Mouse (Mus musculus) limb, embryonic 11.5 days (tissue): ENCODE results near the gene Tapt1. TPM values are rescaled to one million over a fixed set of nuclear protein-coding genes. Genes with fewer than 3 reads are reported as not detected.

Source experiments
- ATAC-seq: fragments of 200-750 bp; cut with Nextera tagmentation; 2 replicates; pipeline ENCODE4 v1.8.0; 2017; ENCODE audit warnings: low read depth; ENCODE audit not compliant: insufficient number of reproducible peaks, low FRiP score, low TSS enrichment
- DNase-seq: peaks from one replicate; pipeline ENCODE4 v3.0.0-alpha.2; 2015; ENCODE audit warnings: low spot score
- H3K27ac ChIP-seq: fragments of 300-500 bp; sonication (generic); replicated peaks from 2 replicates; pipeline ENCODE4 v1.5.1; 2014; ENCODE audit warnings: low read depth, mild to moderate bottlenecking, low read length
- H3K27me3 ChIP-seq: fragments of 300-500 bp; sonication (generic); 2 replicates; pipeline ENCODE4 v1.6.1; 2014; ENCODE audit warnings: mild to moderate bottlenecking, low read length, mixed read lengths; ENCODE audit not compliant: control insufficient read depth, insufficient read depth
- H3K36me3 ChIP-seq: fragments of 300-500 bp; sonication (generic); 2 replicates; pipeline ENCODE4 v1.6.1; 2014; ENCODE audit warnings: mild to moderate bottlenecking, low read length, moderate library complexity, mixed read lengths; ENCODE audit not compliant: control insufficient read depth, insufficient read depth
- H3K4me1 ChIP-seq: fragments of 300-500 bp; sonication (generic); 2 replicates; pipeline ENCODE4 v1.6.1; 2014; ENCODE audit warnings: low read length, mixed read lengths; ENCODE audit not compliant: control insufficient read depth, insufficient read depth
- H3K4me2 ChIP-seq: fragments of 300-500 bp; sonication (generic); 2 replicates; pipeline ENCODE4 v1.6.1; 2014; ENCODE audit warnings: low read depth, mild to moderate bottlenecking, moderate library complexity; ENCODE audit not compliant: severe bottlenecking
- H3K4me3 ChIP-seq: fragments of 300-500 bp; sonication (generic); 2 replicates; pipeline ENCODE4 v1.5.1; 2014; ENCODE audit warnings: low read depth, low read length
- H3K9ac ChIP-seq: fragments of 300-500 bp; sonication (generic); 2 replicates; pipeline ENCODE4 v1.6.1; 2014; ENCODE audit warnings: mild to moderate bottlenecking, low read length
- H3K9me3 ChIP-seq: fragments of 300-500 bp; sonication (generic); 2 replicates; pipeline ENCODE4 v1.6.1; 2016; ENCODE audit warnings: low read length; ENCODE audit not compliant: control insufficient read depth
- WGBS: fragments of 180-500 bp; shearing (Covaris S2); extraction: QIAGEN DNeasy Blood & Tissue Kit; methylation state at CpG from one replicate; pipeline ENCODE4 v1.1.7; 2014; 5-methylcytosine and 5-hydroxymethylcytosine counted together
- polyA plus RNA-seq: library from polyadenylated mRNA; unstranded; fragments of >200 nt; fragmentation: Nextera tagmentation; extraction: Ambion mirVana; gene quantifications from 2 replicates; pipeline ENCODE4 v1.2.1, GENCODE M21; 2014

Tapt1 gene
- polyA plus RNA-seq, 1 experiment from 2014 or later, result 36.1 TPM

DNA sequence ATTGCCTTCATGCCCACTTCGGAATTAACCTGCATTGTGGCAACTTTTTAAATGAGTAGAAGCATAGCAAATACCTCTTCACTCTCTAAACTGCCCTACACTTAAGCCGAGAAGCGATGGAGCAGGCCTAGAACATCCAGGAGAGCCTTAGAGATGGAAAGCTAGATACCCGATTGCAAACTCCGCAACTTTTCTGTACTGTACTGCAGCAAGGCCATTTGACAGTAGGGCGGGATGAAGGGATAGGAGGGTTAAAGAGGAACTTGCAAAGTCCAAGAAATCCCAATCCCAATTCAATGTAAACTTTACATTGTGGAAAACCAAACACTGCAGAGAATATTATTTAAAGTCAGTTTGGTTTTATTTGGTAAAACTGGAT, 1.0 kb upstream of the Tapt1 start:
- no peak for DNase-seq
- peak overlapping the region; percentile 81 for H3K4me2 ChIP-seq
- no peaks in the 10 kb centered on the region for H3K27me3 ChIP-seq
- H3K4me1 ChIP-seq, result peaks cover 9% of the 10 kb centered on the region; the same call in 1 of the 2 replicates
- WGBS, result 9% methylated on average over 6 of the region's 6 CpGs
- H3K36me3 ChIP-seq, result no peaks in the 10 kb centered on the region
- H3K4me3 ChIP-seq, result peak overlapping the region; percentile 87
- no peak overlapping the region for H3K27ac ChIP-seq
- ATAC-seq, result no peak
- H3K9me3 ChIP-seq, result no peaks in the 10 kb centered on the region
- peak overlapping the region; percentile 97 for H3K9ac ChIP-seq

DNA sequence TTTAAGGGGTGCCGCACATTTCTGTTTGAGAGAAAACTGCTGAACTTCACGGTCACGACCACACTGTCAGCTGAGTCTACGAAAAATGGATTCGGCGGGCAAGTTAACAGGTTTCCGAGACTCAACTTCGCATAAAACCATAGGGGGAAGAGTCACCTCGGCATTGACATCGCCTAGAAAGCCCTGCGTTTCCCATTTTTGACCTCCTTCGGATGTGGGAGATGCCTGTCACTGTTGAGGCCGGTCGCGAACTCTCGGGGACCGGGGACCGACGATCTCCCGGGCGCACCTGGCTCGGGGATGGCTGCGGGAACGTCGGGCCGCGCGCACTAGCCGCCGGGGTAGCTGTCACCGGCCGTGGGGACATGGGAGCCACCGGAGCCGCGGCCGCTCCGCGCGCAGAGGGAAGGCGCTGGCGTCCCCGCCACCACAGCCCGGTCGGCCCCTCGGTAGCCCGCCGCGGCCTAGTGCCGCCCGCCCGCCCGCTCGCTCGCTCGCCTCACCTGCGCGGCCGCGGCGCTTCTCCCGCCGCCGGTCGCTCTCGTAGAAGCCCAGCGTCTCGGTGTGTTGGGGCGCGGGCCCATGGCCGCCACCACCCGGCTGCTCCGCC, 410 bp downstream of the Tapt1 start:
- under 1% methylated on average over 36 of the region's 72 CpGs for WGBS
- Histone ChIP-seq H3K9me3 (no peaks in the 10 kb centered on the region), H3K4me3 (peak overlapping the region; percentile 87), H3K27ac (peak overlapping the region; percentile 86), H3K36me3 (no peaks in the 10 kb centered on the region), H3K27me3 (no peaks in the 10 kb centered on the region), H3K9ac (peak overlapping the region; percentile 97), H3K4me1 (peaks cover 9% of the 10 kb centered on the region; the same call in 1 of the 2 replicates), H3K4me2 (peak overlapping the region; percentile 81)
- DNase-seq (peak; percentile 56), ATAC-seq (peak; percentile 78)

DNA sequence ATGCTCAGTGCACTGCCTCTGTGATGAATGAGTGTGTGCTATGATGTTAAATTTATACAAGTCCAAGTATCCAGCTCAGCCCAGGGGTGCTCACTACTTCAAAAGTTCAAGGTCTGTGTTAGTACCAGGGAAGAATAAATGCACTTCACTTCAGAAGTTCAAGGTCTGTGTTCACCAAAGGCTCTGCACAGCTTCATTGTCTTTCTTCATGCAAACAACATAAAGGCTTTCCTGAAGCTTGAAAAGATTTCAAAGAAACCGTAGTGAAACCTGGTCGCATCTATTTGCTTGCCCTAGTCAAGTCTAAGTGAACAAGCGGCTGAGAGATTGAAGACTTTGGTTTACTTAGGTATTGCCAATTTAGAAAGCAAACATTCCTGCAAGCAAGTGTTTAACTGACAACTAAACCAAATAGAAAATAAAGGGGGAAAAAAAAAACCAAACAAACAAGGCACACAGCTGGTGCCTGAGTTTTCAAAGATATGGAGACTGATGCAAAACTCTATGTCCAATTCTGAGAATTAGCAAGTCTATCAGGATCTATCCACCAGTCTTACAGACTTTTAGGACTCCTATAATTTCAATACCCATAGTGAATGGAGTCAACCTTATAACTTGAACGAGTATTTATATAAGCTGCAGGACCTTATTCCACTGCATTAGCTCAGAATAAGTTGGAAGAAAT, 1.4 kb downstream of the Tapt1 start:
- Histone ChIP-seq H3K9me3 (no peaks in the 10 kb centered on the region), H3K4me1 (peaks cover 9% of the 10 kb centered on the region; the same call in 1 of the 2 replicates), H3K4me3 (peak overlapping the region; percentile 87), H3K27ac (no peak overlapping the region), H3K9ac (no peak overlapping the region; the same call in 1 of the 2 replicates), H3K27me3 (no peaks in the 10 kb centered on the region), H3K4me2 (peak overlapping the region; percentile 81), H3K36me3 (no peaks in the 10 kb centered on the region)
- WGBS, result 87% methylated on average over 4 of the region's 4 CpGs
- DNase-seq (no peak), ATAC-seq (no peak)

DNA sequence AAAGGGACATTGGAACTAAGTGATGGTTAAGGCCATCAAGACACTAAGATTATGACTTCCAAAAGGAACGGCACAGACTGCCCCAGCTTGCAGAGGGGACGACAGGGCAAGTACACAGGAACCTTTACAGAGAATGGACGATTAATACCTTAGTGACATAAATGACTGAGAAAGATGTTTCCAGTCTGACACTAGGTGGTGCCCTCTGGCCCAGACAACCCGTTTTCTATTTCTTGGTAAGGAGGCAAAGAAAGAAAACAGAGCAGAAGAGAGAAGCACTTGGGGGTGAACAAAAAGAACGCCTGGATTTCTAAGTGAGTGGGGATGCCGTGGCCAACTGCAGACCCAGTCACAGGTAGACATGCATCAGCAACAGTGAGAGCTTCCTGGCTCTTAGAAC, 2.2 kb downstream of the Tapt1 start:
- Histone ChIP-seq H3K27me3 (no peaks in the 10 kb centered on the region), H3K9me3 (no peaks in the 10 kb centered on the region), H3K4me2 (peak overlapping the region; percentile 17; the same call in 1 of the 2 replicates), H3K36me3 (no peaks in the 10 kb centered on the region), H3K27ac (no peak overlapping the region), H3K9ac (peak overlapping the region; percentile 19; the same call in 1 of the 2 replicates), H3K4me1 (peaks cover 9% of the 10 kb centered on the region; the same call in 1 of the 2 replicates), H3K4me3 (no peak overlapping the region)
- ATAC-seq (no peak), DNase-seq (peak; percentile 45)
- 27% methylated on average over 6 of the region's 6 CpGs for WGBS

DNA sequence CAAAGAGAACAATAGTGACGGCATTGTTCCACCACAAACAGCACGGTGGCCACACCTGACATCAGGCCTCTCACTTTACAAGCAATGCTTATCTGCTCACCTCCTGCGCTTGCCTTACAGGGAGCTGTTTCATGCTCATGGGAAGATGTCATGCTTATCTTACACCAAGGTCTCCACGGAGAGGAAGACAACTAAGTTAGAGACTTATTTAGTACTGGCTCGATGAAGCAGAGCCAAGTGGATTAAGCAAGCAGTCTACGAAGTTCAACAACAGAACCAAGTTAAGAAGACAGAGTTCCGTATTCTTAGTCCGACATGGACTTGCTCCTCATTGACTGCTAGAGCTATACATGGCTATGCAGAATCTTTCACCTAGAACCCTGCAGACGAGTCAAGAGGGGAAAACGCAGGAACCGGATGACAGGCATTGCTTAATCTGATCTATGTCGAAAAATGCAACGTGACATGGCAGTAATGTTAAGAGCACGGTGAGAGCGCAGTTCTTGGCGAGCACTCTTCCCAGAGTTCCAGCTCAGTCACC, 3.0 kb downstream of the Tapt1 start:
- Histone ChIP-seq H3K4me3 (no peak overlapping the region), H3K36me3 (no peaks in the 10 kb centered on the region), H3K4me1 (peaks cover 9% of the 10 kb centered on the region; the same call in 1 of the 2 replicates), H3K9ac (no peak overlapping the region), H3K4me2 (no peak overlapping the region), H3K27me3 (no peaks in the 10 kb centered on the region), H3K9me3 (no peaks in the 10 kb centered on the region), H3K27ac (no peak overlapping the region)
- DNase-seq, result no peak
- ATAC-seq, result no peak
- WGBS, result 94% methylated on average over 16 of the region's 16 CpGs

DNA sequence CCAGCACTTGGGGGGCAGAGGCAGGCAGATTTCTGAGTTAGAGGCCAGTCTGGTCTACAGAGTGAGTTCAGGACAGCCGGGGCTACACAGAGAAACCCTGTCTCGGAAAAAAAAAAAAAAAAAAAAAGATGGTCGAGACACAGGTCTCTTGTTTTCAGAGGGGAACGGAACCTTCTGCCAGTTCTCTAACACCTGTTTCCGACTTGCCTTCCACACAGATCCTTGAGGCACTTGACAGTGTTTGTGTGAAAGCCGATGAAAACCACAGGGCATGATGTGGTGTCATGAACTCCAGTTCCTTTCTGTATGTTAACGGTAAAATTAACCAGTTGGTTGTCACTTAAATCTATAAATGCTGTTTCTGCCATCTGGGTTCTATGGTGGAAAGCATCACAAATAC, 6.0 kb downstream of the Tapt1 start:
- no peak overlapping the region for H3K4me3 ChIP-seq
- no peak for DNase-seq
- no peak for ATAC-seq
- no peak overlapping the region for H3K9ac ChIP-seq
- no peaks in the 10 kb centered on the region for H3K9me3 ChIP-seq
- no peak overlapping the region for H3K4me2 ChIP-seq
- H3K36me3 ChIP-seq, result no peaks in the 10 kb centered on the region
- H3K27me3 ChIP-seq, result no peaks in the 10 kb centered on the region
- WGBS, result 88% methylated on average over 7 of the region's 7 CpGs
- no peak overlapping the region for H3K27ac ChIP-seq
- H3K4me1 ChIP-seq, result peaks cover 9% of the 10 kb centered on the region; the same call in 1 of the 2 replicates

DNA sequence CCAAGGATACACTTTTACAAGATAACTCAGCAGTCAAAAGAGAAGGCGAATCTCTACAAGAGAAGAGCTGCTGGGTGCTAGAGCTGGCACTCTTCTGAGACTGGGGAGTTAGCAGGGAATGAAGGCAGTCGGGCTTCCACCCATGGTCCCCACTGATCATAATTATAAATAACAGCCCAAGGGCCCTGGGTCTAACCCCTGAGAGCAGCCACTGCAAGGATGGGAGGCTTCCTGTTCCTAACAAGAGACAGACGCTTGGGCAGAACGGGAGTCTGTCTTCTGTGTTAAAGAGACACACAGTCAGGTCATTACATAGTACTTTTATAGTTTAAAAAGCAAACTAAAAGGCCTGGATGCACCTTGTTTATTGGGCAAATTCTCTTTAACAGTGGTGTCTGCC, 6.6 kb downstream of the Tapt1 start:
- DNase-seq (no peak), ATAC-seq (no peak)
- no peaks in the 10 kb centered on the region for H3K9me3 ChIP-seq
- H3K4me3 ChIP-seq, result no peak overlapping the region
- no peaks in the 10 kb centered on the region for H3K27me3 ChIP-seq
- no peaks in the 10 kb centered on the region for H3K36me3 ChIP-seq
- no peak overlapping the region for H3K4me2 ChIP-seq
- H3K27ac ChIP-seq, result no peak overlapping the region
- peaks cover 5% of the 10 kb centered on the region; the same call in 1 of the 2 replicates for H3K4me1 ChIP-seq
- WGBS, result 45% methylated on average over 4 of the region's 4 CpGs
- no peak overlapping the region for H3K9ac ChIP-seq

- H3K9me3 ChIP-seq, result no peaks in the 10 kb centered on the region
- no peak overlapping the region for H3K4me2 ChIP-seq
- DNase-seq (no peak), ATAC-seq (no peak)
- no peak overlapping the region for H3K9ac ChIP-seq
- no peaks in the 10 kb centered on the region for H3K4me1 ChIP-seq
- no peak overlapping the region for H3K27ac ChIP-seq
- 77% methylated on average over 4 of the region's 4 CpGs for WGBS
- H3K4me3 ChIP-seq, result no peak overlapping the region
- no peaks in the 10 kb centered on the region for H3K27me3 ChIP-seq
- H3K36me3 ChIP-seq, result no peaks in the 10 kb centered on the region
Observed at GRCm38 (mm10) chr5:44218483-44218882, 7.9 kb downstream of the Tapt1 start.
